Mouse (Mus musculus) testis, adult 2 months (tissue): ENCODE data around the gene Clec3b. TPM values are rescaled to one million over a fixed set of nuclear protein-coding genes. Genes with fewer than 3 reads are reported as not detected.

Experiments
- H3K27ac ChIP-seq: fragments of 200-500 bp; 2 replicates; pipeline ENCODE4 v1.5.1; 2012; ENCODE audit warnings: low read depth, low read length; ENCODE audit not compliant: control insufficient read depth, insufficient read depth
- H3K27me3 ChIP-seq: fragments of 200-500 bp; 2 replicates; pipeline ENCODE4 v1.6.1; 2012; ENCODE audit warnings: mild to moderate bottlenecking, low read length, moderate library complexity; ENCODE audit not compliant: control insufficient read depth, insufficient read depth
- H3K36me3 ChIP-seq: fragments of 200-500 bp; 2 replicates; pipeline ENCODE4 v1.6.1; 2012; ENCODE audit warnings: mild to moderate bottlenecking, low read length; ENCODE audit not compliant: control insufficient read depth, insufficient read depth
- H3K4me1 ChIP-seq: fragments of 200-500 bp; 2 replicates; pipeline ENCODE4 v1.6.1; 2012; ENCODE audit warnings: low read length; ENCODE audit not compliant: control insufficient read depth, insufficient read depth
- H3K4me3 ChIP-seq: fragments of 200-500 bp; 2 replicates; pipeline ENCODE4 v1.5.1; 2012; ENCODE audit warnings: low read depth, mild to moderate bottlenecking, low read length, moderate library complexity, mixed read lengths; ENCODE audit not compliant: control insufficient read depth
- CTCF ChIP-seq: fragments of 200-500 bp; IDR thresholded peaks from 2 replicates; pipeline ENCODE4 v1.5.1; 2012; ENCODE audit warnings: low read depth, mild to moderate bottlenecking, inconsistent platforms, low read length, moderate library complexity; ENCODE audit not compliant: control insufficient read depth, insufficient read depth, insufficient replicate concordance
- POLR2A ChIP-seq: fragments of 200-500 bp; IDR thresholded peaks from 2 replicates; pipeline ENCODE4 v1.6.1; 2012; ENCODE audit warnings: low read depth, mild to moderate bottlenecking, inconsistent platforms, low read length, moderate library complexity; ENCODE audit not compliant: control insufficient read depth
- polyA plus RNA-seq: library from polyadenylated mRNA; depleted of rRNA; stranded (reverse); fragments of >200 nt; gene quantifications from 2 replicates; pipeline ENCODE4 v1.2.3, GENCODE M21; 2012; rRNA removed

Gene Clec3b
- polyA plus RNA-seq, 1 experiment = 7.8 TPM

DNA sequence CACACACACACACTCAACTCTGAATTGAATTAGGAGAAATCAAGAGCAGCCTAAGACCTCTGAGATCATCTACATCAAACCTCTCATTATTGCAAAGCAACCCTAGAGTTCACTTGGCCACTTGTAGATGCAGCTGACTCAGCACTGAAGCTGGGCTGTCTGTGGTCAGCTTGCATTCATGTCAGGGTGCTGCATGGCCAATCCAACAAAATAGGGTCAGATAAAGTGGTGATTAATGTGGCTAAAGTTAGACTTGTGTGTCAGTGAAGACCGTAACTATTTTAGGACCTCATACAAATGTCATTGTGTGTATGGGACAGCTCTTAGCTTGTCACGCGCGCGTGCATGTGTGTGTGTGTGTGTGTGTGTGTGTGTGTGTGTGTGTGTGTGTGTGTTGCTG is 36.8 kb downstream of the Clec3b start:
- Histone ChIP-seq H3K27me3 (no peaks in the 10 kb centered on the region), H3K36me3 (no peaks in the 10 kb centered on the region), H3K4me3 (no peak overlapping the region), H3K27ac (no peak overlapping the region), H3K4me1 (no peaks in the 10 kb centered on the region)
- TF ChIP-seq CTCF (no peak), POLR2A (no peak)

DNA sequence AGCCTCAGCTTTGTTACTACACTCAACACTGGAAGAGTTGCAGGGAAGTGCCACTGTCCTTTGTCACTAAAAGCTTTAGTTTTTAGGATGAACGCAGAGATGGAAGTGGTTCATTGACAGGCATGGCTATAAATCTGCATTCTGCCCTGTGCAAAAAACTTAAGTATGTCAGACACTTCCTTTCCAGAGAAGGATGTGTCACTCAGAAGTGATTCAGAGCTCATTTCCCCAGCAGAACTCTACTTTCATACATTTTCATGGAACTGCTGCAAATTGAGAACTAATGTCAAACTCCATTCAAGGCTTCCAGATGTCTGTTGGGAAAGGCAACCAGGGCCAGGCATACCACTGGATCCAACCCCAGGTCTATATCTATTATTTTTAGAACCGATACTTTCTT is 37.5 kb downstream of the Clec3b start:
- no peak overlapping the region for H3K27ac ChIP-seq
- no peak overlapping the region for H3K4me3 ChIP-seq
- H3K4me1 ChIP-seq = no peaks in the 10 kb centered on the region
- no peaks in the 10 kb centered on the region for H3K27me3 ChIP-seq
- no peaks in the 10 kb centered on the region for H3K36me3 ChIP-seq
- no peak for TF ChIP-seq POLR2A
- TF ChIP-seq CTCF = no peak

DNA sequence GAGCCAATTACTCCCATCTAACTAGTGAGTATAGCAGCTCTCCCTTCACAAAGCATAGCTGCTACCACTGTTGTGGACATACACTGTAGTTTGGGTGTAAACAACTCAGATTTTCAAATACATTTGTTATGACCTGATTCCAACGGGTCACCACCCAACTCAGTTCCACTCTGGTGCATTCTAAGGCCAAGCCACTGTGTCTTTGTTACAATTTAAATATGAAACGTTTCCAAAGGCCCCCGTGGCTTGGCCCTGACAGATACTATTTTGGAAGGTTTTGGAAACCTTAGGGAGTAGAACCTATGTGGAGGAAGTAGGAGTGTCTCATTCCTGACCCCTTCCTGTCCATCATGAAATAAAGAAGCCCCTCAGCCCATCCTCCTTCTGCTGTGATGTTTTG is 49.4 kb downstream of the Clec3b start:
- Histone ChIP-seq H3K36me3 (no peaks in the 10 kb centered on the region), H3K4me1 (no peaks in the 10 kb centered on the region), H3K4me3 (no peak overlapping the region), H3K27me3 (no peaks in the 10 kb centered on the region), H3K27ac (no peak overlapping the region)
- TF ChIP-seq CTCF (no peak), POLR2A (no peak)

DNA sequence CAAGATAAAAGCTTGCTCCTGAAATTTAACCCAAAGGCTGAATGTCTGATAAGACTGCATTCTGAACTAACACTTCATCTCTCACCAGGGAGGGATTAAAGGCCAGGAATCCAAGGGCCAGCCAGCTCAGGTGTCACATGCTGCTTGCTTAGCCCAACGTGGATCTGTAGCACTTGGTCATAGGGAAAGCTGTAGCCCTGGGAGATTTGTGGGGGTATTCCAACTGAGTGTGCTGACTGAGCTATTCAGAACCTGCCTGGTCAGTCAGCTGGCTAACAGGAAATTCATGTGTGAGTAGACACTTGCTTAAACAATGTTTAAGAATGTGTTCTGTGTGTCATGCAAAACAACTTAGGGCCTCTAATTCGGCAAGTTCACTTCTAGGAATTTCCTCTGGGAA is 55.8 kb downstream of the Clec3b start:
- H3K27ac ChIP-seq = no peak overlapping the region
- no peaks in the 10 kb centered on the region for H3K27me3 ChIP-seq
- no peaks in the 10 kb centered on the region for H3K4me1 ChIP-seq
- no peak overlapping the region for H3K4me3 ChIP-seq
- TF ChIP-seq POLR2A (no peak), CTCF (no peak)
- no peaks in the 10 kb centered on the region for H3K36me3 ChIP-seq

DNA sequence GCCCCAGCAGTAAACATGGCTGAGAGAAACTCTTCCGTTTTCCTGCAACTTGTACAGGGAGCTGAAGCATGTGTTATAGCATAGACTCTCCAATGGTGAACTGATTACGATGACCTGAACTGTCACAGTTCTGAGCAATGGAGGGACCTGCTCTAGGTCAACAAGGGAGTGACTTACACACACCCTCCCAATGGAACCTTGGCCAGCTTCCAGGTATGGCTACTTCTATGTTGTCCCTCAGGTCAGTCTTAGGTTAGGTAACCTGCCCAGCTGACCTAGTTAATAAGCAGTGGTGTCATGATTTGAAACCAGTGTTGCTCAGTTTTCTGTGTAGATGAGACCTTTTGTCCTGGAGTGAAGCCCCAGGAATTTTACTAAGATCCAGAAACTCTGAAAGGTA is 56.2 kb downstream of the Clec3b start:
- Histone ChIP-seq H3K27ac (no peak overlapping the region), H3K27me3 (no peaks in the 10 kb centered on the region), H3K4me1 (no peaks in the 10 kb centered on the region), H3K4me3 (no peak overlapping the region), H3K36me3 (no peaks in the 10 kb centered on the region)
- TF ChIP-seq POLR2A = no peak
- TF ChIP-seq CTCF = no peak

Other genes starting within 250 kb of the Clec3b start
- gene Zfp105, start 227.9 kb upstream of the Clec3b start, polyA plus RNA-seq = 17.3 and 19.9 TPM in 2 replicates
- 1.4 and 1.9 TPM in 2 replicates for gene 1110059G10Rik, start 199.9 kb upstream of the Clec3b start, polyA plus RNA-seq
- 12.9 and 13.7 TPM in 2 replicates for gene Kif15, start 199.9 kb upstream of the Clec3b start, polyA plus RNA-seq
- 7.3 and 8.0 TPM in 2 replicates for gene Tmem42, start 129.6 kb upstream of the Clec3b start, polyA plus RNA-seq
- 0.16 and 0.28 TPM in 2 replicates for gene Tgm4, start 116.2 kb upstream of the Clec3b start, polyA plus RNA-seq
- 20.6 and 24.7 TPM in 2 replicates for gene Zdhhc3, start 37.7 kb upstream of the Clec3b start, polyA plus RNA-seq
- 15.3 and 20.3 TPM in 2 replicates for gene Exosc7, start 37.7 kb upstream of the Clec3b start, polyA plus RNA-seq
- gene Cdcp1, start 65.1 kb downstream of the Clec3b start, polyA plus RNA-seq = 0.05 and 0.94 TPM in 2 replicates
- 0.26 and 0.70 TPM in 2 replicates for gene Tmem158, start 109.8 kb downstream of the Clec3b start, polyA plus RNA-seq
- 398 and 685 TPM in 2 replicates for gene Lars2, start 216.0 kb downstream of the Clec3b start, polyA plus RNA-seq